ENCODE assay signal across 8 mouse cellular contexts in the genomic region with DNA sequence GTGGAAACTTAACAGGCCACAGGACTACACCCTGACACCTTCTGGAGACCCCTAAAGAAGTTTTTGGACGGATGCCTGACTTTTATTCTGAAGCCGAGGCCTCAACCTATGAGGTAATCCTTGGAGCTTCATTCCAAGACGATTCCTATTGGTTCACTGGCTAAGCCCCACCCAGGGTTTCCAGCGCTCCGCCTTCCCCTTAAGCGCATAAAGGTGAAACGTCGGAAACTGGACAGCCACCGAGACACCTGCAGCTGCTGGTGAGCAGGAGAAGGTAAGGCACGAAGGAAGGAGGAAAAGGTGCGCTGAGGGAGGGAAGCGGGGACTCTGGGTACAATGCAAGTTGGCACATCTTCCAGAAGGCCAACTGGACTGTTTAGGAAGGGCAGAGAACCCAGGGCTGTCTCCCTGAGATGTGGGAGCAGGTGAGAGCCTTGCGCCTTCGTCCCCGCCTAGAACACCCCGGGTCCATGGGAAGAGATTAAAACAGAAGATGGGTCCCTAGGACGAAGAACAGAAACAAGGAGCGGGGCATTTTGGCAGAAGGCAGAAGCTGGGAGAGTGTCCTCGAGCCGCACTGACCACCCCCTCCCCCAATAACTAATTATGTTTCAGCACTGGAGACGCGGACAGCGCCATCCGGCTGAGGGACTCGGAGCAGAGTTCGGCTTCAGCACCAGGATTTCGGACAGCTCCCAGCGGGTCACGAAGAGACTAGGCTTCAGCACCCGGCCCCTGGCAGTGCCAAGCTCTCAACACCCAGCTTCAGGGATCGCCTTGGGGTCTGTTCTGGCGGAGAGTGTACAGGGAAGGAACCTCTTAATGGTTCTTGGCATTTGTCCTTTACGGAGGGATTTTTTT. TPM values are rescaled to one million over a fixed set of nuclear protein-coding genes. Genes with fewer than 3 reads are reported as not detected.
DNase-seq lines count a peak whose midpoint lies in the region; ATAC-seq lines count a peak whose summit lies in the region.

No protein-coding gene starts in this region.

- WGBS in hindbrain, embryonic 15.5 days = 1% methylated on average over 33 of the region's 33 CpGs

- no peaks in the 10 kb centered on the region for H3K9me3 ChIP-seq in hindbrain, embryonic 15.5 days

- DNase-seq in MN1 (ENCODE audit: low spot score) = peak; percentile 95
- DNase-seq in cerebellum, adult 11-12 months = peak; percentile 91
- DNase-seq in forelimb bud, embryonic 11.5 days (ENCODE audit: low read depth, low spot score) = peak; percentile 92
- DNase-seq in layer of hippocampus, postnatal 36 days = peak; percentile 70 to 71
- peak; percentile 75 to 80 for DNase-seq in right cerebral cortex, adult 2 months (ENCODE audit: low spot score in 2 of 2)
- peak; percentile 85 for DNase-seq in urinary bladder, postnatal 10 days (ENCODE audit: low spot score)

- H3K4me3 ChIP-seq in hindbrain, embryonic 15.5 days = peak overlapping the region; percentile 57

- ATAC-seq in hindbrain, embryonic 15.5 days (ENCODE audit: low FRiP score, low read depth) = peak; percentile 93
- ATAC-seq in megakaryocyte progenitor cell, adult 5-6 weeks (replicated peaks; ENCODE audit: poor library complexity) = peak; percentile 100

- no peaks in the 10 kb centered on the region for H3K36me3 ChIP-seq in hindbrain, embryonic 15.5 days

- H3K4me1 ChIP-seq in hindbrain, embryonic 15.5 days (replicated peaks) = peaks cover 15% of the 10 kb centered on the region

- 0 out of 2 replicates have a peak, but pooled peaks cover 12% of the 10 kb centered on the region for H3K27me3 ChIP-seq in hindbrain, embryonic 15.5 days

- peak overlapping the region; percentile 53 for H3K9ac ChIP-seq in hindbrain, embryonic 15.5 days

- peak overlapping the region; percentile 65 for H3K4me2 ChIP-seq in hindbrain, embryonic 15.5 days

- H3K27ac ChIP-seq in hindbrain, embryonic 15.5 days (replicated peaks) = peak overlapping the region; percentile 38

RNA-seq across cellular contexts. Expression of a gene that starts 14.8 kb away (rescaled TPM):
- 18.2 and 18.8 TPM in 2 replicates for polyA plus RNA-seq in hindbrain, embryonic 15.5 days (2015; fragmentation: Nextera tagmentation; extraction: Ambion mirVana)
- 10 to 100 TPM; 34.3 to 35.7 TPM for total RNA-seq in layer of hippocampus, postnatal 36 days (2021)
- 15.3 and 15.9 TPM in 2 replicates for total RNA-seq in megakaryocyte progenitor cell, adult 5-6 weeks (2015)
- total RNA-seq in megakaryocyte progenitor cell, adult 5-6 weeks (2017) = 20.7 and 23.4 TPM in 2 replicates

RNA-seq across cellular contexts. Expression of a gene that starts 23.1 kb away (rescaled TPM):
- polyA plus RNA-seq in hindbrain, embryonic 15.5 days (2015; fragmentation: Nextera tagmentation; extraction: Ambion mirVana) = 25.6 and 28.8 TPM in 2 replicates
- 10 to 100 TPM; 68.2 to 70.9 TPM for total RNA-seq in layer of hippocampus, postnatal 36 days (2021)
- 27.0 and 31.0 TPM in 2 replicates for total RNA-seq in megakaryocyte progenitor cell, adult 5-6 weeks (2015)
- total RNA-seq in megakaryocyte progenitor cell, adult 5-6 weeks (2017) = 15.7 and 19.9 TPM in 2 replicates

RNA-seq across cellular contexts. Expression of a gene that starts 34.8 kb away (rescaled TPM):
- 1.3 and 1.8 TPM in 2 replicates for polyA plus RNA-seq in hindbrain, embryonic 15.5 days (2015; fragmentation: Nextera tagmentation; extraction: Ambion mirVana)
- 1 to 10 TPM; 6.1 to 6.7 TPM for total RNA-seq in layer of hippocampus, postnatal 36 days (2021)
- total RNA-seq in megakaryocyte progenitor cell, adult 5-6 weeks (2015) = 9.0 and 11.4 TPM in 2 replicates
- 3.0 and 4.1 TPM in 2 replicates for total RNA-seq in megakaryocyte progenitor cell, adult 5-6 weeks (2017)

RNA-seq across cellular contexts. Expression of a gene that starts 50.9 kb away (rescaled TPM):
- polyA plus RNA-seq in hindbrain, embryonic 15.5 days (2015; fragmentation: Nextera tagmentation; extraction: Ambion mirVana) = 16.6 and 17.5 TPM in 2 replicates
- total RNA-seq in layer of hippocampus, postnatal 36 days (2021) = 10 to 100 TPM; 10.9 to 15.0 TPM
- 7.3 and 8.1 TPM in 2 replicates for total RNA-seq in megakaryocyte progenitor cell, adult 5-6 weeks (2015)
- 28.1 TPM in 2 replicates for total RNA-seq in megakaryocyte progenitor cell, adult 5-6 weeks (2017)

RNA-seq across cellular contexts. Expression of a gene that starts 58.1 kb away (rescaled TPM):
- polyA plus RNA-seq in hindbrain, embryonic 15.5 days (2015; fragmentation: Nextera tagmentation; extraction: Ambion mirVana) = 76.2 and 78.6 TPM in 2 replicates
- 10 to 100 TPM; 40.9 to 44.0 TPM for total RNA-seq in layer of hippocampus, postnatal 36 days (2021)
- total RNA-seq in megakaryocyte progenitor cell, adult 5-6 weeks (2015) = 55.1 and 56.1 TPM in 2 replicates
- 50.4 and 57.1 TPM in 2 replicates for total RNA-seq in megakaryocyte progenitor cell, adult 5-6 weeks (2017)

Comparison
In these comparisons a context has a peak if more than half of its experiments do, and no peak if none do; other contexts are left out.
1. Peak in every context shown above with its lines: DNase-seq, ATAC-seq, H3K4me3 ChIP-seq and H3K27ac ChIP-seq.